Mouse (Mus musculus): ENCODE measurements at regions not wholly inside any gene's neighbourhood (a gene's known extent, or its start where the extent isn't known, plus 50 kb on each side); places are given as distances from the start of the nearest gene placed in this dataset.
A peak's percentile ranks its signal among the peaks of the same experiment; 100 is the strongest.

DNA sequence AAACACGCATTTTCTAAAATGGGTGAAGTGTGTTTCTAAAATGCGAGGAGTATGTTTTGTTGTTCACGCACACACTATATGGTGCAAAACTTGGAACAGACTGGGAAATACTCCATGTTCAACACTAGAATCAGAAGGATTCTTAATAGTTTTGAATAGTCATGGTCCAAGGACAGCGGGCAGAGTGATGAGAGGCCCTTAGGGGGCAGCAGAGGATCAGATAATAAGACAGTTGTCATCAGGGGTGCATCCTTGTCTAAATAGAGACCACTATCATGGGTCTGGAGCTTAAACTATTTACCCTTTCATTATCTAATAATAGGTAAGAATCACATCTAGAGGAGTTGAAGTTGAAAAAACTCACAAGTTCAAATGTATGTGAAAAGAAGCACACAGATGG is 482.2 kb upstream of the Man1a start:
- TF ChIP-seq UBTF (IDR thresholded peaks at IDR 0.05; ENCODE audit: borderline replicate concordance, insufficient read depth, low read depth, low read length) (no peak), MAX (IDR thresholded peaks at IDR 0.05; ENCODE audit: low read length) (no peak), RAD21 (IDR thresholded peaks at IDR 0.05; ENCODE audit: low read depth, low read length) (peak; percentile 1; the same call in 1 of the 2 replicates)
- Histone ChIP-seq H3K79me2 (ENCODE audit: control insufficient read depth, insufficient read depth, low read length, poor library complexity) (no peaks in the 10 kb centered on the region), H3K4me1 (ENCODE audit: control insufficient read depth in 1 of 2, insufficient read depth in 2 of 2, low read length in 2 of 2) (no peaks in the 10 kb centered on the region), H3K9ac (ENCODE audit: control insufficient read depth, low read depth, low read length, poor library complexity, severe bottlenecking) (no peak overlapping the region), H3K27ac (ENCODE audit: control insufficient read depth, low read depth, low read length) (no peak overlapping the region), H3K27me3 (ENCODE audit: control insufficient read depth in 1 of 2, insufficient read depth in 2 of 2, low read length in 2 of 2) (no peaks in the 10 kb centered on the region), H3K4me3 (ENCODE audit: control insufficient read depth in 1 of 2, insufficient read depth in 1 of 2, low read depth in 2 of 2, low read length in 2 of 2) (no peak overlapping the region), H3K9me3 (replicated peaks; ENCODE audit: insufficient read depth, low read length) (no peaks in the 10 kb centered on the region), H3K36me3 (ENCODE audit: control insufficient read depth in 1 of 2, insufficient read depth in 2 of 2, low read length in 2 of 2) (no peaks in the 10 kb centered on the region)
- DNase-seq (ENCODE audit: low read depth, low spot score) = no peak

DNA sequence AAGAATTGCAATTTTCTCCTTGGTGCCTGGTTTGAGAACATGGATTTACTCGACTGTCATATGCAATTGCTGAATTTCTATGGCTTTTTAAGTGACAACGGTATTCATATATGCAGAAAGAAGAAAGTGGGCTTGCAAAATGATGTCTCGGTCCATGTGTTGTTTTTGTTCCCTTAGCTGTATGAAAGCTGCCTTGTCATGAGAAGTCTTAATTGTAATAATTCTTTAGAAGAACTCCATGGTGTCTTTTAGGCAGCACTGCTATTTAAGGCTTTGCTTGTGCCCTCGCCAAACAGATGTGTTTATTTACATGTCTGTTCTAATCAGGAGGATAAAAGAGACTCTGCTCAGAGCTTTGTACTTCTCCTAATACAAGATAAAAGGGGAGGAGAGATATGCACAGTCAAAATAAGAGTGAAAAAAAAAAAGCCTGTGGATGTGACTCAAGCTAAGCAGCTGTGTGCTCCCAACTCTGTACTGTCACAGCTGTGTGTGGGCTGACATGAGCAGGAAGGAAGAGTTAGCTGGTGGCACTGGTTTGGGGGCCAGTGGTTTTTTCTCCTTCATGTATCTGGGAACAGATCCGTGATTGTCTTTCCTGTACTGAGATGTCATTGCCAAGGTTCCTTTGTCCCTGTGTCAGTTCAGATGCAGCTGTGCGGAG is 475.5 kb upstream of the Man1a start:
- no peaks in the 10 kb centered on the region for H3K27me3 ChIP-seq (ENCODE audit: control insufficient read depth in 1 of 2, insufficient read depth in 2 of 2, low read length in 2 of 2)
- DNase-seq (ENCODE audit: low read depth, low spot score) = no peak
- no peaks in the 10 kb centered on the region for H3K9me3 ChIP-seq (replicated peaks; ENCODE audit: insufficient read depth, low read length)
- H3K4me3 ChIP-seq (ENCODE audit: control insufficient read depth in 1 of 2, insufficient read depth in 1 of 2, low read depth in 2 of 2, low read length in 2 of 2) = no peak overlapping the region
- no peaks in the 10 kb centered on the region for H3K36me3 ChIP-seq (ENCODE audit: control insufficient read depth in 1 of 2, insufficient read depth in 2 of 2, low read length in 2 of 2)
- no peaks in the 10 kb centered on the region for H3K79me2 ChIP-seq (ENCODE audit: control insufficient read depth, insufficient read depth, low read length, poor library complexity)
- no peak for TF ChIP-seq ZKSCAN1 (IDR thresholded peaks at IDR 0.05; ENCODE audit: low read depth, low read length)
- no peak for TF ChIP-seq BHLHE40 (IDR thresholded peaks at IDR 0.05; ENCODE audit: borderline replicate concordance, low read depth, low read length)
- TF ChIP-seq POLR2AphosphoS5 (IDR thresholded peaks at IDR 0.05; ENCODE audit: borderline replicate concordance, low read depth, low read length) = no peak
- no peak for TF ChIP-seq ETS1 (IDR thresholded peaks at IDR 0.05; ENCODE audit: low read depth, low read length)
- TF ChIP-seq CTCF (IDR thresholded peaks at IDR 0.05 in 2 of 3, conservative IDR thresholded peaks at IDR 0.05 in 1 of 3; ENCODE audit: control insufficient read depth in 1 of 3, insufficient read depth in 1 of 3, low read depth in 2 of 3, low read length in 3 of 3, poor library complexity in 1 of 3, severe bottlenecking in 1 of 3) = no peak
- no peak for TF ChIP-seq TAL1 (IDR thresholded peaks at IDR 0.05; ENCODE audit: low read length)
- TF ChIP-seq ELF1 (IDR thresholded peaks at IDR 0.05; ENCODE audit: low read depth, low read length) = no peak
- no peak for TF ChIP-seq MAZ (IDR thresholded peaks at IDR 0.05; ENCODE audit: low read depth, low read length)
- TF ChIP-seq GATA1 (IDR thresholded peaks at IDR 0.05; ENCODE audit: low read depth, low read length) = no peak
- no peak for TF ChIP-seq MAFK (IDR thresholded peaks at IDR 0.05; ENCODE audit: borderline replicate concordance, low read depth, low read length)
- no peak for TF ChIP-seq USF1 (IDR thresholded peaks at IDR 0.05; ENCODE audit: low read depth, low read length)
- TF ChIP-seq ZC3H11A (IDR thresholded peaks at IDR 0.05; ENCODE audit: low read depth, low read length) = no peak
- no peak for TF ChIP-seq ZMIZ1 (IDR thresholded peaks at IDR 0.05; ENCODE audit: low read depth, low read length)
- TF ChIP-seq RCOR1 (IDR thresholded peaks at IDR 0.05; ENCODE audit: low read depth, low read length) = no peak
- no peak for TF ChIP-seq MXI1 (IDR thresholded peaks at IDR 0.05; ENCODE audit: low read depth, low read length)
- no peak for TF ChIP-seq POLR2A (IDR thresholded peaks at IDR 0.05; ENCODE audit: control insufficient read depth in 1 of 2, insufficient read depth in 1 of 2, low read depth in 1 of 2, low read length in 2 of 2, poor library complexity in 1 of 2)
- TF ChIP-seq MYC (IDR thresholded peaks at IDR 0.05; ENCODE audit: low read depth, low read length) = no peak
- TF ChIP-seq E2F4 (IDR thresholded peaks at IDR 0.05; ENCODE audit: borderline replicate concordance, low read depth, low read length) = no peak
- TF ChIP-seq SIN3A (IDR thresholded peaks at IDR 0.05; ENCODE audit: low read length) = no peak
- H3K27ac ChIP-seq (ENCODE audit: control insufficient read depth, low read depth, low read length) = no peak overlapping the region
- no peak overlapping the region for H3K9ac ChIP-seq (ENCODE audit: control insufficient read depth, low read depth, low read length, poor library complexity, severe bottlenecking)
- no peaks in the 10 kb centered on the region for H3K4me1 ChIP-seq (ENCODE audit: control insufficient read depth in 1 of 2, insufficient read depth in 2 of 2, low read length in 2 of 2)
